Mouse (Mus musculus) kidney, adult 11 months (tissue): ENCODE data around the gene Camk1d.
"Not testable (repeated sequence)": the region's sequence is repeated elsewhere in the genome, so short reads cannot be mapped to it uniquely, and the experiment has no call there.

Experiments
- DNase-seq: peaks from one replicate; pipeline ENCODE4 v3.0.0; 2022

The Camk1d gene

DNA sequence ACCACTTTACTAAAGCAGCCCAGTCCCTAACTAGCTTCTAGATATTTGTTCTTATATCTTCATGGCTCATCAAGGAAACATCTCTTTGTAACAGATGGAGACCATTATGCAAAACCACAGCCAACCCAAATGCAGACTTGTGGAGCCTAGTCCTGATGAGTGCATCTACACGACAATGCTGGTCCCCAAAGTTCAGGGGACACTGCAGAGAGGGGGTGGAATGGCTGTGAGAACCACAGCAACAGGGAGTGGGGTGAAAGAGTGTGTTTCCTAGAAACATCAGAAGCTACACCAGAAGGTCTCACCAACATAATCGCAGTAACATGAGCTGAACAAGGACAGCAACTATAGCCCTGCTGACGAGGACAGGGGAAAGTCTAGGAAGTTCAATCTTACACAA lies 152.9 kb downstream of the Camk1d start:
- no peak for DNase-seq

DNA sequence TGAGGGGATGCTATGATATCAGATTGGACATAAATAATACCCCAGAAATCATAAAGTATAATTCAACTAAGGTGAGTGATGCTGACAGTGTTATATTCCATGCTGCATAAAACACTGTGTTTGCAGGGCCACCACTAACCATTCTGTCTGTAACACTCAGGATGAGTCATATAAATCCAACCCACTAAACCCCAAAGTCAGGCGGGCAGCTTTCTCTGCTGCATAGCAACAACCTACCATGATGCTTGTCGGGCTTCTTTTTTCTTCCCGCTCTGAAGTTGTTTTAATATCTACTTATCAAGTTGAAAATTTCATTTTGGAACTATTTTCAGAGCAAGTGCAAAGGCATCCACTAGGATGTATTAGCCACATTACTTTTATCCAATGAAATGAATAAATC lies 161.1 kb downstream of the Camk1d start:
- DNase-seq = no peak

GRCm38 (mm10) chr2:5551758-5552255 lies 162.5 kb downstream of the Camk1d start:
- DNase-seq = no peak

- DNase-seq = no peak
Observed at GRCm38 (mm10) chr2:5549334-5549733, 165.0 kb downstream of the Camk1d start.

- no peak for DNase-seq
Observed at GRCm38 (mm10) chr2:5548872-5549271, 165.4 kb downstream of the Camk1d start.

- no peak for DNase-seq
Observed at GRCm38 (mm10) chr2:5540870-5541269, 173.4 kb downstream of the Camk1d start.

DNA sequence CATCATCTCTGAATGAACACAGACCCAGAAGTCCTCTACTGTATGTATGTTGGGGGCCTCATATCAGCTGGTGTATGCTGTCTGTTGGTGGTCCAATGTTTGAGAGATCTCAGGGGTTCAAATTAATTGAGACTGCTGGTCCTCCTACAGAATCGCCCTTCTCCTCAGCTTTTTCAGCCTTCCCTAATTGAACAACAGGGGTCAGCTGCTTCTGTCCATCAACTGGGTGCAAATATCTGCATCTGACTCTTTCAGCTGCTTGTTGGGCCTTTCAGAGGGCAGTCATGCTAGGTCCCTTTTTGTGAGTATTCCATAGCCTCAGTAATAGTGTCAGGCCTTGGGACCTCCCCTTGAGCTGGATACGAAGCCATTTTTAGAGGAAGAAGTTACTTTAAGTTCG lies 174.4 kb downstream of the Camk1d start:
- DNase-seq = not testable (repeated sequence)

- DNase-seq = no peak
Observed at GRCm38 (mm10) chr2:5533868-5534267, 180.4 kb downstream of the Camk1d start.

DNA sequence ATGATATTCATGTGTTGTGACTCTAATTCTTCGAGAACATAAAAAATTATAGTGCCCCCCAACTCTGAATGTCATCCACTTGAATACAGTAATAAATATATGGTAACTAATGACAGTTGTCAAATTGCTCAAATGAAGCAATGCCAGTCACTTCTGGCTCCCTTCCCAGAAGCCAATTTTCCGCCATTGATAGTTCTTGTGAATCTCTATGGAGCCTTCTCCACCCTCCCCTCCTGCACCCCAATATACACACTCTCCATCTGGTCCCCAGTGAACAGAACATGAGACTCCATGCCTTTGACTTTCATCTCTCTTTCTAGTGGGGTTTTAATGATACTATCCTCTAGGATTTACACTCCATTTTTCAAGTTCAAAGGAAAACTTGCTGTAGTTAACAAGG lies 184.3 kb downstream of the Camk1d start:
- no peak for DNase-seq

DNA sequence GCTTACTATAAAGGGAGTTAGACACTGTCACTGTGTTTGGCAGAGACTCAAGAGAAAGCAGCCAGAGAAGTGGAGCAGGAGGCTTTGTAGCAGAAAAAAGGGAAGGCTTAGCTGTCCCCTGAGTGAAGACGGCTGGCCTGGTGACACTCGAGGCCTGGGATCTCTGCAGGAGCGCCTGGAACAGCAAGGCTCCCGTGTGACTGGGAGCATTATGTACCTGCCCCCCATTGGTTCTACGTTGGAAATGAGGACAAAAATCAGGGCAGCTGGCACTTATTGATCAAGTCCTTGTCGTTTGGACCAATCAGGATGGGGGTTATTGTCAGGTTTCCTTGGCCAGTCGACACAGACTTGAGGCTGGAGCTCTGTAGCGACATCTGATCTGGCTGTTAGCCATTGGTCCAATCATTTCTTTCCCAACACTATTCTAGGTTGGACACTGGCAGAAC lies 195.1 kb downstream of the Camk1d start:
- no peak for DNase-seq

DNA sequence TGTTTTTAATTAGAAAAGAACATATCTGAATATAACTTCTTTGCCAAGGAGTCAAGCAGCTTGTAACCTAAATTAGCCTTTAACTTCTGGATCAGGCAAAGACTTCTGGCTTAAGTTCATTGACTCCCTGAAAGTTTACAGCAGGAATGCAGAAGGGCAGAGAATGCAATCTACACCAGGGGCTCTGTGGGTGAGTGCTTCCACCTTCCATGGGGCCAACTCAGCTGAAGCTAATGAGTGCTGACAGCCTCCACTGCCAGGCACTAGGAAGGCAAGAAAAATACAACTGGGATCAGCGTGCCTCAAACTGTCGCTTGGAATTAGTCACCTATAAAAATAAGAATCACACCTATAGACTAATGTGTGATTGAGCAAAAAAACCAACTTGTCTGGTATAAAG lies 199.2 kb downstream of the Camk1d start:
- peak; percentile 2 for DNase-seq

GRCm38 (mm10) chr2:5514095-5514494 lies 200.2 kb downstream of the Camk1d start:
- no peak for DNase-seq

DNA sequence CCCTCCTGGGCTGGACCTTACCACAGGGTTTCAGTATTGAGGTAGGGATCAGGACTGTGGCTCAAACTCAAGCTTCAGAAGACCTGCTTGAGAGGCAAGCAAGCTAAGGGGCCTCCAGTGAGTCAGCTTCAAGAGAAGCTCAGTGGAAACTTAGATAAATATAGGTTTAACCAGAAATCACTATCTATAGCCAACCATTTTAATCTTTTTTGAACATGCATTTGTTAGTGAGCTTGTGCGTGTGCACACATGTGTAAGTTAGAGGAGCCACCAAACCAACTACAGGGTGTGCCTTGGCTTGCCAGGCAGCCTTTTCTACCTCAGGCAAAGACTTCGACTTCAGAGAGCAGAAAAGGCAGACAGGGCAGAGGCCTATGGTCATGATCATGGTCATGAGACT lies 200.7 kb downstream of the Camk1d start:
- DNase-seq = no peak

DNA sequence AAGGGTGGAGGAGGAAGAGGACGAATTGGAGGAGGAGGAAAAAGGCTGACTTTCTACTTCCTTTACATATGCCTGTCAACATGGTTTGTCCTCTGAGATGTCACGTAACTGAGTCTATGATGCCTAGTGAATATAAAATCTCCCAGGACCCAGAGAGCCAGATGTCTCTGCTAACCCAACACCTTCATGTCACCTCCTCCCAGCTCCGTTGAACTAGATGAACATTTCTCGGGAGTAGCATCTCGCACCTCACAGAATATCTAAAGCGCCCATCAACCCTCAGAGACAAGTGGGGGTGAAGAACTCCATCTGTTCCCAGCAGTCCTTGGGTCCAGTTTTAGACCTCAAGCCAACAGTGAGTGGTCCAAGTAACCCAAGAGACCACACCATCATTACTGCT lies 204.3 kb downstream of the Camk1d start:
- DNase-seq = no peak

DNA sequence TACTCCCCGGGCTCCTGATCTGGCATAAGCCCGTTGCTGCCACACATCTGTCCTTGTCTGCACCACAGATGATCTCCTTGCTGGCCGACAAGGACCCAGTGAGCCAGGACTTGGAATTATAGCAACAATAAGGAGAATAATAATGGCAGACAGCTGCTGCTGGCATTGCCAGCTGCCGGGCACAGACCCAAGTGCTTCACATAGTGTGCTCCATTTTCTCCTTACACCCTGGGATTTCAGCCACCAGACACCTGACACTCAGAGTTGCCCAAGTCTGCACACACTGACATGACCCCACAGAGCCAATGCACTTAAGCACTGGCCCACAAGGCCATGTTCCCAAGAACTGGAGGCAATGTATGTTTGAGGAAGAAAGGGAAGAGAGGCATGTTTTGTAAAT lies 214.7 kb downstream of the Camk1d start:
- no peak for DNase-seq

- no peak for DNase-seq
Observed at GRCm38 (mm10) chr2:5489916-5490315, 224.4 kb downstream of the Camk1d start.

DNA sequence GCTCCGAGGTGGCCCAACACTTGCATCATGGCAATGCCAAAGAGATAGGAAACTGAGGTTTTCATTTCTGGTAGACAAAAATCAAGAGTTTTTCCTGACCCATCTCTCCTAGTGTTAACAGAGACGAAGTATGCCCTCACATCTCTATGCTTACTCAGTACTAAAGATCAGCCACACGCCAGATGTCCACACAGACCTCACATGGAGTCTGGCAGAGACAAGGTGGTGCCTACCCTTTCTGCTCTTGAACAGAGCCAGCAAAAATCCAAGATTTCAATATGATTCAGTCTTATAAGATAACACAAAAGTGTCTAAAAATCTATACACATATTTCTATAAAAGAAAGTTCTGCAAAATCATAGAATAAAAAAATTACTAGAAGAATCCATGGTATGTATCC lies 227.0 kb downstream of the Camk1d start:
- no peak for DNase-seq

- no peak for DNase-seq
Observed at GRCm38 (mm10) chr2:5486663-5487062, 227.7 kb downstream of the Camk1d start.

- DNase-seq = no peak
Observed at GRCm38 (mm10) chr2:5485786-5486185, 228.5 kb downstream of the Camk1d start.

- no peak for DNase-seq
Observed at GRCm38 (mm10) chr2:5479886-5480285, 234.4 kb downstream of the Camk1d start.

DNA sequence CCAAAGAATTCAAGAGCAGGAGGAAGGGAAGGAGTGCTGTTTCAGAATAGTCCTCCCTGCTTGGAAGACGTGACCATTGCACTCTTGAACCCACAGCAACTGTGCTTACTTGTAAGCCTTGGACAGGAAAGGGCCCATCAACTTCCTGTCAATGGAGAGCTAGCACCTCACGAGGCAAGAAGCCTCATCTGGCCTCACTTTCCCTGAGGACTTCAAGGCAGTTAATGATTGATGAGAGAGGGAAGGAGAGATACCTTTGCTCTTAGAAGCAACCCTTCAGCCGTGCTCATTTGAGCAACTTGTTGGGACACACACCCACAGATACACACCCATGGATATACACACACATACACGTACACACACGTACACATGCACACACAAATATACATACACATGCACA lies 235.6 kb downstream of the Camk1d start:
- no peak for DNase-seq

DNA sequence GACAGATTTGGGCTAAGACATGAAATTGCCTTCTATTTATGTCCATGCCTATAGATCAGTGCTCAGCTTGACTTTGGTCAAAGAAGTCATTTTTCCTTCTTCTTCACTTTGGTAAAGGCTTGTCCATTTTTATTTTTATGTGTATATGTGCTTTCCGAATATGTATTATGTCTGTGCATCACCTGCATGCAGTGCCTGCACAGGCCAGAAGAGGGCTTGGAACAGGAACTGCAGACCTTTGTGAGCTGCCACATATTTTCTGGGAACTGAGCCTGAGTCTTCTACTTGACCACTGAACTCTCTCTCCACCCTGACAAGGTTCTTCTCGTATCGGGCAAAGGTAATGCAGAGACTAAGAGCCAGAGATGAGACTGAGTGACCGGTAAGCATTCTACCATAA lies 236.1 kb downstream of the Camk1d start:
- DNase-seq = no peak

DNA sequence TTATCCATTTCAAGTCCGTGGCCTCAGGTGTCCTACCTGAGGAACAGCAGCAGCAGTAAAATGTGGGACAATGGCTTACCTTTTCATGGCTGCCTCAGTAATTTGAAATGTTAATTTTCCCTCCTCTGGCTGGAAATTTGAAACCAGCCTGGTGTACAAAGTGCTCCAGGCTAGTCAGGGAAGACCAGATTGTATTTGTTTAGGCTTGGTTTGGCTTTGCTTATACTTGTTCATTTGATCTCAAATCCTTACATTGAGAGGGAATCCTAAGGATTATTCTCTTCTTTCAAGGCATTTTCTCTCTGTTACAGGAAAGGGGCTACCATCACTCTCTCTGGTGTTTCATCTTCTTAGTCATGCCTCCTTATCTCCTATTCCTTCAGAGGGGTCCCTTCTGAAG lies 236.8 kb downstream of the Camk1d start:
- no peak for DNase-seq

- DNase-seq = no peak
Observed at GRCm38 (mm10) chr2:5469366-5469941, 244.9 kb downstream of the Camk1d start.

- no peak for DNase-seq
Observed at GRCm38 (mm10) chr2:5467537-5467936, 246.8 kb downstream of the Camk1d start.
